Mouse (Mus musculus) R1 (cell line): ENCODE measurements around the gene Galnt14.

Experiments
- DNase-seq: peaks from one replicate; pipeline ENCODE4 v3.0.0-alpha.2; 2018; ENCODE audit warnings: low read depth, low spot score

Galnt14 gene

GRCm38 (mm10) chr17:73512844-73513243 lies 197.4 kb downstream of the Galnt14 start:
- DNase-seq = no peak

DNA sequence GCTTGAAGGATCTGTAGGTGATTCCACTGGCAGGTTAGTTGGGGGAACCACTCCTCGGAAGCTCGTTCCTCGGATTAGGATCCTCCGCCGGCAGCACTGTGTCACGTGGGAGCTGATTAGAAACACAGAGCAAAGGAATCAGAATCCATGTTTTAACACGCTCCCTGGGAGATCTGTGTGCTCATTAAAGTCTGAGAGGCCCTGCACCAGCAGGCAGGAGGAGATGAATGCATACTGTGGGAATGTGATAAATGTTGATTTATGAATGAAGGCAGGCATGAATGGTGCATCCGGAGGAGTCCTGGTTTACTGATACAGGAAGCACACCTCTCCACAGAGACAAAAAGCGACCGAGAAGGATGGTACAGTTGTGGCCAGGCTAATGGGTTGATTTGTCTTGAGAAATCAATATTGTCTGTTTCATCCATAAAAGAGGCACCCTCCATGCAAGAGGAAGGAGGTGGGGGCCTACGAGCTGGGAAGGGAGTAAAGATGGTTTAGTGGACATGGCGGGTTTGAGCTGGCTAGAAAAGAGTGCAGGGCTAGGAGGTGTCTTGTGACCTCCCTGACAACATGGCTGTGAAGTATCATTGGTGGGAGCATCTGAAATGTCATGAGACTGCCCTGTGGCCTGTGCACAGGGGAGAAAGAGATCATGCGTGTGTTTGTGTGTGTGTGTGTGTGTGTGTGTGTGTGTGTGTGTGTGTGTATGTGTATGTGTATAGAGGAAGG lies 202.3 kb downstream of the Galnt14 start:
- DNase-seq = no peak

DNA sequence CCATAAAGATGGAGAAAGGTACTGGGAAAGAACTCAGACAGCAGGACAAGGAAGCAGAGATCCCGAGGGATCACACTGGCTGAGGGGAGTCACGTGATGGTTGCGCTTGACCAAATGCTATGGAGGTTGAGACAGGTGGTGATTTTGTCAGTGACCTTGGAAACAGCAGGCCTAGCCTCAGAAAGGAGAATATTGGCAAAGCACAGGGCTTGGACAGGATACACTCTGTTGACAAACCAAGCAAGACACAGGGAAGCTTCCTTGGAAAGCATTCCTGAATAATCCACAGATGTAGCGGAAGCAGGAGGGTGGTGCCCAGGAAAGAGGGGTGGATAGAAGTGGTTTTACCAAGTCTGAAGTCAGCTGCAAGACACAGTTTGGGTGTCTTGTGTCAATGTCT lies 206.1 kb downstream of the Galnt14 start:
- peak; percentile 7 for DNase-seq

DNA sequence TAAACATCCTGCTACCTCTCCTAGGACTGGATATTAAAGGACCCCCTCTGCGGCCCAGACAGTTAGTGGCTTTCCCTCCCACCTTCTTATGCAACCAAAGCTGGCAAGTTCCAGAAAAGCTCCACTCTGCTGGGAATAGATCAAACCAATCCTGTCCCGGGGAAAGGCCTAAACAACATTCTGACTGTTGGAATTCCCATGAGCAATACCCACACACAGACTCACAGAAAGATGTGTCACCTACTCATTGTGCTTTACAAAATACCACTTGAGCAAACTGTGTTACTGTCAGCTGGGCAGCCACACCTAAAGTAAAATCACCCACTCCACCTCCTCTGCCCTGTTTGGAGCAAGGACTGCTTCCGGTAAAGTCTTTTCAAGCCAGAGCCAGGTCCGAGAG lies 207.6 kb downstream of the Galnt14 start:
- DNase-seq = no peak

DNA sequence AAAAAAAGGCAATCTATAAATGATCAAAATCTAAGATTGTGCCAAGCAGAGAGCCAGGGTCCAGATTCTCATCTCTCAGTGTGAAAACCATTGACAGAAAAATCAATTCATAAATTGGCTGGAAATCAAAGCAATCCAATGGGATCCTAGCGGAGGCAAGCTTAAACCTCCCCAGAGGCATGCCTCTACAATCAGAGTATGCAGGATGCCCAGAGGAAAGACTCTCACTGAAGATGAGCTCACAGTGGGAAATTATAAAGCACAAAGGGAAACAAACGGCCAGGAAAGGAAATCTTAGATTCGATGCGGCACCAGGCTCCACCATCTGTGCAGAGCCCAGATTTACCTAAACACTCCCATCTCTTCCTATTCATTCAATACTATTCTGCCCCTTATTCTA lies 220.7 kb downstream of the Galnt14 start:
- DNase-seq = no peak

DNA sequence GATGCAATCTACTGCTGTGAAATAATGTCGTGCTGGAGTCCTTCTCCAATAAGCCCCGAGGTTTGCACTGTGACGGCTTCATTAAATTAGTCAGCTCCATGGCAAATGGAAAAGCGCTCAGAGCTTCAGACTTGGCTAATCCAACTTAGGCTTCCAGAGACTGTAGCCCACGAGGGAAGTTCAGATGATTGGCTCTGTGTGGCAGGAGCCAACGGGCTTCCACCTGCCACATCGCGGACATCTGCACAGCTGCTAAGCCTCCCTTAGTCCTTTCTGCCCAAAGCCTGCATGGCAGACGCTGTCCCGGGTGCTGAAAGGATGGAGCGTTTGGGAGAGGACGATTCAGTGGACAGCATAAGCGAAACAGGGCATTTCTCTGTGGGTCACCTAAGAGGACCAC lies 222.5 kb downstream of the Galnt14 start:
- peak; percentile 47 for DNase-seq

GRCm38 (mm10) chr17:73487380-73487779 lies 222.9 kb downstream of the Galnt14 start:
- DNase-seq = no peak

DNA sequence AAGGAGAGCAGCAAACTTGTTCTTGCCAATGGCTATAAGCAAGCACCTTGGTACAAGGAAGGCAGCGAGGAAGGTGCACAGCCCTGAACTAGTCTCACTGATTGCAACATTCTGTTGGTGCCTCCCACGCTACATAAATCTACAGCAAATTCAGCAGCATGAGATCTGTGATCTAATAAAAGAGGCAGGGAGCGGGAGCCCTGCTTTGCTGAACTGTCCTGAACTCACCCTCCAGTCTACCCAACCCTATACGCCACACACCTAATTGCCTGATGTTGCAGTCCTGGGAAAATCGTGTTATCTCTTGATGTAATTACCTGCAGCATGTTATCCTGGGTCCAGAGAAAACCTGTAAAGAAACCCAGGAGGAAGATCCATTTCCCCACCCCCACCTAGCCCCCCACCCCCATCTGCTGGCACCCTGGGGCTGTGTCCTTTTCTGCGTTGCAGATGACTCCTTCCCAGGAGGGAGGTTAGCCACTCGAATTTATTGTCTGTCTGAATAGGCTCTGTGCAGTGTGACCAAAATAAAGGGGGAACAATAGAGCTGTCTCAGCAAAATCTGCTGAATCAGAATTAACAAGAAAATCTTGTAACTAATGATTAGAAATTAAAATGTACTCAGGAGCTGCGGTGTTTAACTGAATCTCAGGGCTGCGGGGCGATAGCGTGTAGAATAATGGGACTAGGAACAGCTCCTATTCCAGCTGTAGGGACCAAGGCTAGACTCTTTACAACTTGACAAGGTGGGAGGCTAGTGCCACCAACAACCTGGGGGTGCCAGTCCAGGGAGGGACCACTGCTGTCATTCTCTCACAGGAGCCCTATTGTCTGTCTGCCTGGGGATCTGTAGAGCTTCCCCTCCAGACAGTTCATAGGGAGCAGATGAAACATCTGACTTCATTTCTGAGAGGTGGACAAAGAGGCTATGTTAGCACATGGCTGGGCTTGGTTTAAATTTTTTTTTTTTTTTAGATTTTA lies 232.9 kb downstream of the Galnt14 start:
- DNase-seq = no peak

- peak; percentile 16 for DNase-seq
Measured at GRCm38 (mm10) chr17:73474371-73474770, 235.9 kb downstream of the Galnt14 start.

DNA sequence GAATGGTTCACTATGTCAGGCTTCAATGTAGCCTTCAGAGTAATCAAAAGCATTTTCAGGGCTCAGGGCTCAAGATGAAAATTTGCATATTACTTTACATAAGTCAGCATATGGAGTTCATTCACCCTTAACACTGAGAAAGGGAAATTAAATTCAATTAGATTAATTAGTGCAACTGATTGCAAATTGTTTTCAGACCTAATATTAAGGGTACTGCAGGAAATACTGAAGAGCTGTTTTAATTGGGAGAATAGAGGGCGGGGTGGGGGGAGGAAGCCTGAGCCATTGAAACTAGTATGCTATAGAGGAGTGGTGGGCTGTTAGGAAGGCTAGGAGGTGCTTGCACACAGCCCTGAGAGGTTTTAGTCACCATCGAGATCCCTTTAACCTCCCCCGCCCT lies 237.2 kb downstream of the Galnt14 start:
- DNase-seq = no peak

DNA sequence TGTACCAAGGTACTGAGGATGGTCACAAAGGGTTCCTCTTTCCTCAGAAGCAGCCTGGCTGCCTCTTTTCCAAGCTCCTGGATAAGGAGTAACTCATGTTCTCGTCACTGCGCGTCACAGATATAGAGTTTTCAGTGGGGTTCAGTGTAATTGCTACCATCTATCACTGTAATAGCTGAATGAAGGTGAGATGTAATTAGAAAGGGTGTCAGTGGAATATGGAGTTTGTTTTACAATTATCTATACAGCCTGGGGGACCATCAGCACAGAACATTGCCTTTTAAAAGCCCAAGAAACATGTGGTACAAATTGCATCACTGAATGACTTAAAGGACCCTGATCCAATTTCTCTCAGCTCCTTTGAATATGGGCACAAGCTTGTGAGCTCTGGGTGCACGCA lies 249.4 kb downstream of the Galnt14 start:
- no peak for DNase-seq

DNA sequence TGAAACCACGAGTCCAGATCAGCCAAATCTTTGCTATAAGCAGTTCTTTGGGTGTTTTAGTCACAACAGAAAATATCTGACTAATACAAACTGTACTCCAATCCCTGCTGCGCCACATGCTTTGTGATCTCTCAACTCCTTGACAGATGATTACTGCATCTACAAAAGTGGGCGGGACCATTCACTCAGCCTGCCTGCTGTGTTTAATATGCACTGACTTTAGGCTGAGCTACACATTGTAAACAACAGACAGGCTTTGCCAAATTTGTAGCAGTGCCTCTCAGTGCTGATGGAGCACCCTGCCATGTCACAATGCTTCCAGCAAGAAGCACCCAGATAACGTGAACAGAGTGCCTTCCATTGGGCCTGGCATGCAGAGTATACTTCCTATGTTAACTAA lies 251.5 kb downstream of the Galnt14 start:
- no peak for DNase-seq

GRCm38 (mm10) chr17:73456551-73456950 lies 253.7 kb downstream of the Galnt14 start:
- no peak for DNase-seq

DNA sequence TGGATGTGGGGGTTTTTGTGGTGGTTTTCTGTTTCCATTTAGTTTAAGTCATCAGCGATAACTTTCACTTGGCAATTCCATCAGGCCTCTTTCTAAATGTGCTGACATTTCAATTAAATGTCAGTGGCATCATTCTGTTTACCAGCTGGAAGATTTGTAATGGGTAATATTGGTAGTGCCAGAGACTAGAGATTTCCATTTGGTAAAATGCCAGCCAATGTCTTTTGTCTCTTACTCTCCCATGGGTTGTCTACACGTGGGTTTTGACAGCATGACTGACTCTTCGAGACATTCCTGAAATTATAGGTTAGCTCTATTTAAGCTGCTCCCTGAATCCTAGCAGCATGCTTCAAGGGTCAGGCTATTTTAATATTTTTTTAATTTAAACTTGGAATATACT lies 256.6 kb downstream of the Galnt14 start:
- no peak for DNase-seq

DNA sequence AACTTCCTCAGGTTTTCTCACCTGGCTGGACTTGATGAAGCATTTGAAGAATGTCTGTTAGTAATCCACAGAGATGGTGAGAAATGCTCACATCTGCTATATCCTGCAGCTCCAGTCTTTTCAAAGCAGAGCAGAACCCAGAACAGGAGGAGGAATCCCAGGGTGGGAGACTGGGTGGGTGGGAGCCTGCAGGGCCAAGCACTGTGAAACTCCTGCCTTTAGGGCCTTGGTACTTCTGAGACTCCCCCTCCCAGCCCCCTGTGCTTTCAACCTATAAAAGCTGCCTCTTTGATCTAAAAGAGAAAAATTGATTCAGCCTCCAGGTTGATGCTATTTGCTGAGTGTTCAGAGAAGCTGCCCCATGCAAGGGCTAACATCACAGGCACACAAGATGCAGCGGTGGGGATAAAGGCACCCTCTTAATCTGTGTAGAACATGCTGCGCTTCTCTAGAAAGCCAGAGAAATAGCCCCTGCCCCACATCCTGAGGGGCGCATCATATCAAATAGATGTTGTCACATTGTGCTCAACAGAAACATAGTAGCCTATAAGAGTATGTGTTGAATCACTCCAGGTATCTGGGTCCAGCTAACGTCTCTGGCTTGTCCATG lies 258.0 kb downstream of the Galnt14 start:
- DNase-seq = no peak

DNA sequence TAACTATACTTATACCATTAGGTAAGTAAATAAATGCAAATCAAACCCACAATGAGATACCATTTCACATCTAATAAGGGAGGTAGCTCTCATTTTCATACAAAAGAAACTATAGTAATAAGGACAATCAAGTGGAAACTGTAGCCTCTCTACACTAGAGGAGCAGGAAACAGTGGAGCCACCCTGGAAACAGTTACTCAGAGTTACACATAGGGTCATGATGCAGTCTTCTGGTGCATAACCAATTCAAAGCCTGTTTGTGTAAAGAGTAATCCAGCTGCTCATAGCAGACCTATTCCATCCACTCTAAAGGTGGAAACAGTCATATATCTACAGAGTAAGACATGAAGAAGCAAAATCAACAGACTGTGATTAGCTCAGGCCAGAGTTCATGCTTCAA lies 261.1 kb downstream of the Galnt14 start:
- DNase-seq = no peak
